ENCODE assay signal across 8 mouse cellular contexts in genomic region chr7:110627486-110628272, GRCm38 (mm10). TPM values are rescaled to one million over a fixed set of nuclear protein-coding genes. Genes with fewer than 3 reads are reported as not detected.
A peak's percentile ranks its signal among the peaks of the same experiment; 100 is the strongest.
DNase-seq lines count a peak whose midpoint lies in the region; ATAC-seq and TF ChIP-seq lines count a peak whose summit lies in the region.

TSS of gene Adm (plus strand) at chr7:110627661.

- DNase-seq in CH12.LX (ENCODE audit: extremely low read depth): peak; percentile 80
- DNase-seq in forebrain, embryonic 14.5 days (ENCODE audit: low spot score): peak; percentile 67
- DNase-seq in heart, postnatal 36 days: peak; percentile 86 to 87
- peak; percentile 42 to 51 for DNase-seq in layer of hippocampus, postnatal 10 days (ENCODE audit: low spot score in 2 of 2)
- DNase-seq in lung, postnatal 36 days: peak; percentile 94
- peak; percentile 60 to 62 for DNase-seq in right cerebral cortex, adult 2 months (ENCODE audit: low spot score in 2 of 2)
- DNase-seq in urinary bladder, postnatal 14 days (ENCODE audit: low spot score): peak; percentile 94

- H3K79me2 ChIP-seq in CH12.LX (replicated peaks; ENCODE audit: control insufficient read depth, extremely low read depth, insufficient read depth, poor library complexity, severe bottlenecking): 0 out of 2 replicates have a peak, but pooled peaks cover 5% of the 10 kb centered on the region

- peaks cover 24% of the 10 kb centered on the region for H3K27me3 ChIP-seq in CH12.LX (replicated peaks)
- H3K27me3 ChIP-seq in forebrain, embryonic 14.5 days (replicated peaks; ENCODE audit: control insufficient read depth, insufficient read depth, low read length): peaks cover 56% of the 10 kb centered on the region

- peak within 1 kb of the TSS; percentile 91 for H3K4me2 ChIP-seq in CH12.LX (ENCODE audit: insufficient read depth, low read depth, poor library complexity, severe bottlenecking)
- H3K4me2 ChIP-seq in forebrain, embryonic 14.5 days (ENCODE audit: low read length): peak within 1 kb of the TSS; percentile 76

- dilution Hi-C loops in CH12.LX (cut with MboI; ENCODE audit: extremely low pct_ligation_motif_present, extremely low pct_unique_long_range_greater_than_20kb, low sequenced_read_pairs): no loop called here

- H3K9ac ChIP-seq in CH12.LX (ENCODE audit: insufficient read depth, low read depth): peak within 1 kb of the TSS; percentile 34
- H3K9ac ChIP-seq in forebrain, embryonic 14.5 days (ENCODE audit: low read length): peak within 1 kb of the TSS; percentile 59

- no peaks in the 10 kb centered on the region for H3K9me3 ChIP-seq in CH12.LX (replicated peaks; ENCODE audit: low read length)
- H3K9me3 ChIP-seq in forebrain, embryonic 14.5 days (replicated peaks; ENCODE audit: control insufficient read depth, low read length): no peaks in the 10 kb centered on the region

- TF ChIP-seq EP300 in CH12.LX (IDR thresholded peaks at IDR 0.05; ENCODE audit: low read length): no peak

- H3K36me3 ChIP-seq in CH12.LX (replicated peaks in 1 of 2; ENCODE audit: control insufficient read depth in 1 of 2, insufficient read depth in 1 of 2, low read length in 1 of 2): no peaks in the 10 kb centered on the region
- H3K36me3 ChIP-seq in forebrain, embryonic 14.5 days (ENCODE audit: control insufficient read depth, insufficient read depth, low read length): no peaks in the 10 kb centered on the region

- intact Hi-C loops in heart, postnatal 36 days (cut with DNase I): loop anchor here (2.0 kb wide), 2 partner anchors 13 to 43 kb away; partner anchors contain the start of gene Sbf2

- H3K4me3 ChIP-seq in CH12.LX (replicated peaks in 1 of 3; ENCODE audit: low read depth in 2 of 3, low read length in 2 of 3, poor library complexity in 1 of 3): peak within 1 kb of the TSS; percentile 60 to 77 (median 69)
- peak within 1 kb of the TSS; percentile 70 for H3K4me3 ChIP-seq in brown adipose tissue, adult 24 weeks (ENCODE audit: insufficient read depth, low read depth, low read length)
- H3K4me3 ChIP-seq in forebrain, embryonic 14.5 days (ENCODE audit: low read depth, low read length): peak within 1 kb of the TSS; percentile 35

- in situ Hi-C loops in CH12.LX (cut with MboI; ENCODE audit: low pct_ligation_motif_present, low pct_unique_long_range_greater_than_20kb, low sequenced_read_pairs): loop anchor here (5.0 kb wide), 3 partner anchors 75 to 465 kb away; no protein-coding TSS in a partner anchor

- H3K27ac ChIP-seq in CH12.LX (ENCODE audit: insufficient read depth, low read depth): no peak within 1 kb of the TSS
- peak within 1 kb of the TSS; percentile 53 for H3K27ac ChIP-seq in brown adipose tissue, adult 24 weeks (replicated peaks; ENCODE audit: low read depth, low read length)
- H3K27ac ChIP-seq in forebrain, embryonic 14.5 days (ENCODE audit: low read depth, low read length): no peak within 1 kb of the TSS

- WGBS in forebrain, embryonic 14.5 days: under 1% methylated on average over 30 of the region's 30 CpGs

- peaks cover 0 to 23% of the 10 kb centered on the region in 2 experiments; a peak in 2 of 4 replicates for H3K4me1 ChIP-seq in CH12.LX (ENCODE audit: control insufficient read depth in 1 of 2, insufficient read depth in 2 of 2)
- H3K4me1 ChIP-seq in brown adipose tissue, adult 24 weeks (ENCODE audit: control insufficient read depth, insufficient read depth, insufficient read length, low read length): peaks cover 2% of the 10 kb centered on the region; the same call in 1 of the 2 replicates
- H3K4me1 ChIP-seq in forebrain, embryonic 14.5 days (ENCODE audit: control insufficient read depth, insufficient read depth, low read length): peaks cover 21% of the 10 kb centered on the region

- TF ChIP-seq POLR2A in CH12.LX (IDR thresholded peaks at IDR 0.05; ENCODE audit: low read depth, low read length): peak; percentile 99

- no peak for TF ChIP-seq CTCF in CH12.LX (conservative IDR thresholded peaks at IDR 0.05 in 1 of 2, IDR thresholded peaks at IDR 0.05 in 1 of 2; ENCODE audit: low read depth in 2 of 2, low read length in 2 of 2)

- TF ChIP-seq RAD21 in CH12.LX (IDR thresholded peaks at IDR 0.05; ENCODE audit: low read depth, low read length): no peak

- no peak for ATAC-seq in forebrain, embryonic 14.5 days

TF ChIP-seq in CH12.LX, 34 proteins besides CTCF, POLR2A, EP300 and RAD21:
- TF ChIP-seq SIN3A (IDR thresholded peaks at IDR 0.05; ENCODE audit: low read length) (peak; percentile 60; the same call in 1 of the 2 replicates), TBP (conservative IDR thresholded peaks at IDR 0.05; ENCODE audit: low read depth, low read length) (peak; percentile 98), JUN (IDR thresholded peaks at IDR 0.05; ENCODE audit: insufficient read depth, low read depth, low read length) (no peak), MAX (IDR thresholded peaks at IDR 0.05; ENCODE audit: low read length) (peak; percentile 51; the same call in 1 of the 2 replicates), UBTF (IDR thresholded peaks at IDR 0.05; ENCODE audit: low read depth, low read length) (0 out of 2 replicates have a peak, but pooled peaks have one; percentile 46), MYC (IDR thresholded peaks at IDR 0.05; ENCODE audit: low read depth, low read length) (no peak), ELF1 (IDR thresholded peaks at IDR 0.05; ENCODE audit: low read depth, low read length) (no peak), CHD1 (IDR thresholded peaks at IDR 0.05; ENCODE audit: low read depth, low read length) (no peak; the same call in 1 of the 2 replicates), ZMIZ1 (IDR thresholded peaks at IDR 0.05; ENCODE audit: low read depth, low read length) (peak; percentile 94), POLR2AphosphoS2 (IDR thresholded peaks at IDR 0.05; ENCODE audit: low read depth, low read length) (peak; percentile 81; the same call in 1 of the 2 replicates), JUND (conservative IDR thresholded peaks at IDR 0.05; ENCODE audit: low read depth, low read length) (no peak), NRF1 (IDR thresholded peaks at IDR 0.05; ENCODE audit: low read depth, low read length) (0 out of 2 replicates have a peak, but pooled peaks have one; percentile 36), RCOR1 (conservative IDR thresholded peaks at IDR 0.05; ENCODE audit: low read depth, low read length) (no peak), TCF12 (IDR thresholded peaks at IDR 0.05; ENCODE audit: low read depth, low read length) (peak; percentile 87), NELFE (IDR thresholded peaks at IDR 0.05; ENCODE audit: low read depth, low read length) (peak; percentile 80), PAX5 (IDR thresholded peaks at IDR 0.05; ENCODE audit: low read length) (no peak), ZC3H11A (IDR thresholded peaks at IDR 0.05; ENCODE audit: low read depth, low read length) (no peak), BHLHE40 (IDR thresholded peaks at IDR 0.05; ENCODE audit: low read depth, low read length) (peak; percentile 15; the same call in 1 of the 2 replicates)
TF ChIP-seq in CH12.LX: peak in this region for 10.

RNA-seq across cellular contexts. Expression of gene Adm, which starts in this region (rescaled TPM):
- total RNA-seq in CH12.LX (2012; rRNA removed) (13.2 and 23.2 TPM in 2 replicates), CH12.LX (2014; rRNA removed) (14.0 and 16.0 TPM in 2 replicates)
- polyA plus RNA-seq in CH12.LX (2012; ENCODE audit: insufficient read length, low read depth): 6.9 and 7.4 TPM in 2 replicates
- 2.2 and 3.5 TPM in 2 replicates for polyA plus RNA-seq in brown adipose tissue, adult 24 weeks (2012; ENCODE audit: insufficient read depth, insufficient read length, missing spikeins)
- polyA plus RNA-seq in forebrain, embryonic 14.5 days (2014; fragmentation: Nextera tagmentation; extraction: Ambion mirVana): 1.6 and 1.8 TPM in 2 replicates
- 10 to 100 TPM in 1 of 2 experiments, 1 to 10 TPM in 1; 8.3 to 10.2 TPM for total RNA-seq in heart, postnatal 36 days (2021)
- total RNA-seq in layer of hippocampus, postnatal 10 days (2021): 1 to 10 TPM; 1.6 to 1.7 TPM
